Mouse (Mus musculus): Measurements from ENCODE around the gene Gm9. TPM values are rescaled to one million over a fixed set of nuclear protein-coding genes. Genes with fewer than 3 reads are reported as not detected.

The Gm9 gene
- polyA plus RNA-seq, 1 experiment from 2014 or later, result not detected

DNA sequence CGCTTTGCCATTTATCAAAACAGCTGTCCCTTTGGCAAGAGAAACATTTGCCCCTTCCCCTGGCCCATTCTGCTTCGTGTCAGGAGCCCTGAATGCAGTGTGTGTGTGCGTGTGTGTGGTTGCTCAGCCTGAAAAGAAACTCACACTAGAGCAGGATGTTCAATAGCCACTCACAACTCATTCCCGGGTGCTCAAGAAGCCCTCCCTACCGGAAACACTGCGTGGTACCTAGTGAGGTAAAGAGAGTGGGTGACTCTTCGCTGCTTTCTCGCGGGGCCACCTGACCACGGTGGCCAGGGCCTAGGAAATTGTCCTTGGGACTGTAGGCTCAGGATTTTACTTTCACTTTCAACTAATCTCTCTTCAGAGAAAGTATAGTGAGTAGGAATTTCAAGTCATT lies 49.7 kb downstream of the Gm9 start:
- 81% methylated on average over 10 of the region's 10 CpGs for WGBS
- no peak overlapping the region for H3K27ac ChIP-seq
- no peak overlapping the region for H3K4me2 ChIP-seq
- H3K4me3 ChIP-seq, result no peak overlapping the region
- no peaks in the 10 kb centered on the region for H3K9me3 ChIP-seq (replicated peaks)
- no peak overlapping the region for H3K9ac ChIP-seq
- no peaks in the 10 kb centered on the region for H3K27me3 ChIP-seq
- H3K4me1 ChIP-seq, result no peaks in the 10 kb centered on the region
- peaks cover 4% of the 10 kb centered on the region; the same call in 1 of the 2 replicates for H3K36me3 ChIP-seq (ENCODE audit: poor library complexity, severe bottlenecking)
- ATAC-seq, result no peak

Other genes with a start within 250 kb of the Gm9 start
- 41.9 and 49.5 TPM in 2 replicates for gene Sept6, start 219.2 kb downstream of the Gm9 start, polyA plus RNA-seq (2015; fragmentation: Nextera tagmentation; extraction: Ambion mirVana)
- not detected in 2 replicates for gene Sowahd, start 162.2 kb downstream of the Gm9 start, polyA plus RNA-seq (2015; fragmentation: Nextera tagmentation; extraction: Ambion mirVana)
- gene Rpl39, start 125.6 kb downstream of the Gm9 start, polyA plus RNA-seq (2015; fragmentation: Nextera tagmentation; extraction: Ambion mirVana), result 399 and 495 TPM in 2 replicates
- gene Upf3b, start 100.7 kb downstream of the Gm9 start, polyA plus RNA-seq (2015; fragmentation: Nextera tagmentation; extraction: Ambion mirVana), result 32.1 and 34.5 TPM in 2 replicates
- 19.0 and 22.0 TPM in 2 replicates for gene Nkap, start 84.2 kb downstream of the Gm9 start, polyA plus RNA-seq (2015; fragmentation: Nextera tagmentation; extraction: Ambion mirVana)
- 0.13 and 0.27 TPM in 2 replicates for gene Akap14, start 42.2 kb downstream of the Gm9 start, polyA plus RNA-seq (2015; fragmentation: Nextera tagmentation; extraction: Ambion mirVana)
- 499 and 510 TPM in 2 replicates for gene Ndufa1, start 19.9 kb downstream of the Gm9 start, polyA plus RNA-seq (2015; fragmentation: Nextera tagmentation; extraction: Ambion mirVana)
- gene Rnf113a1, start 19.8 kb downstream of the Gm9 start, polyA plus RNA-seq (2015; fragmentation: Nextera tagmentation; extraction: Ambion mirVana), result 13.6 and 14.4 TPM in 2 replicates
- gene Rhox1, start 11.2 kb upstream of the Gm9 start, polyA plus RNA-seq (2015; fragmentation: Nextera tagmentation; extraction: Ambion mirVana), result not detected in 2 replicates
- not detected in 2 replicates for gene Rhox2a, start 33.9 kb upstream of the Gm9 start, polyA plus RNA-seq (2015; fragmentation: Nextera tagmentation; extraction: Ambion mirVana)
- gene Rhox3a, start 38.9 kb upstream of the Gm9 start, polyA plus RNA-seq (2015; fragmentation: Nextera tagmentation; extraction: Ambion mirVana), result not detected in 2 replicates
- not detected in 2 replicates for gene Rhox4a, start 54.3 kb upstream of the Gm9 start, polyA plus RNA-seq (2015; fragmentation: Nextera tagmentation; extraction: Ambion mirVana)
- not detected in 2 replicates for gene Rhox3a2, start 169.0 kb upstream of the Gm9 start, polyA plus RNA-seq (2015; fragmentation: Nextera tagmentation; extraction: Ambion mirVana)
- gene Rhox4a2, start 179.8 kb upstream of the Gm9 start, polyA plus RNA-seq (2015; fragmentation: Nextera tagmentation; extraction: Ambion mirVana), result not detected in 2 replicates
- gene Rhox2b, start 201.0 kb upstream of the Gm9 start, polyA plus RNA-seq (2015; fragmentation: Nextera tagmentation; extraction: Ambion mirVana), result not detected in 2 replicates
- gene Rhox4b, start 221.5 kb upstream of the Gm9 start, polyA plus RNA-seq (2015; fragmentation: Nextera tagmentation; extraction: Ambion mirVana), result not detected in 2 replicates
- gene Rhox2c, start 242.6 kb upstream of the Gm9 start, polyA plus RNA-seq (2015; fragmentation: Nextera tagmentation; extraction: Ambion mirVana), result not detected in 2 replicates
- not detected in 2 replicates for gene Rhox3c, start 247.5 kb upstream of the Gm9 start, polyA plus RNA-seq (2015; fragmentation: Nextera tagmentation; extraction: Ambion mirVana)